Mouse (Mus musculus): Measurements from ENCODE around the gene Trim7.

DNA sequence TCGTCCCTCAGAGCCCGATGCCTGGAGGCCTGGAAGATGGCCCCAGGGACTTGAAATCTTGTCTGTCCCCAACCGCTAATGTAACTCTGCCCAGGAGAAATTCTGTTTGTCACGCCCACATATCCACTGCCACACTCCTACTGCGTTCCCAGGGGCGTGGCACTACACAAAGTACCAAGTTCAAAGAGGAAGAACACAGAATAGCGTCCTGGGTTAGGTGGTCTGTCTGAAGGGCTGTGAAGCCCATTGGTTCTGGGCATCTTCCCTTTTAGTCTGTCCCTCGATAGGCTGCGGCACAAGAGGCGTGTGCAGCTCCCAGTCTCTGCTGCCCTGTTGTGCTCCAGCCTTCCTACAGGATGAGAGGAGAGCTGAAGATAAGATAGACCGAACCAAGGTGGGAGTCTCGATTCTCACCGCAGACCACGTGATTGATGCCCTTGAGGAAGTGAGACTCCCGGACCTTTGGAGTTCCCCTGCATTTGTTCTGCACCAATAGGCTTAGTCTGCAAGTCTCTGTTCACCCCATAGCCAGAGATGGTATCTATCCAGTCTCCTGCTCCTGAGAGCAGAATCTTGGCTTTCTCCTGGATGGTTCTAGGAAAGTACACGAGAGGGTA, 12.3 kb downstream of the Trim7 start:
- TF ChIP-seq GATA1 (IDR thresholded peaks at IDR 0.05; ENCODE audit: low read length) = no peak
- TF ChIP-seq TAL1 (IDR thresholded peaks at IDR 0.05; ENCODE audit: low read length) = no peak

All from erythroblast, embryonic 14.5 days (primary cell).